Mouse (Mus musculus) megakaryocyte progenitor cell, adult 5-6 weeks (primary cell): ENCODE measurements around the gene Tceal6. TPM values are rescaled to one million over a fixed set of nuclear protein-coding genes. Genes with fewer than 3 reads are reported as not detected.
"Not testable (repeated sequence)": the region's sequence is repeated elsewhere in the genome, so short reads cannot be mapped to it uniquely, and the experiment has no call there.

Source experiments
- ATAC-seq: replicated peaks from 2 replicates; pipeline ENCODE4 v1.8.0; 2016; ENCODE audit warnings: mild to moderate bottlenecking, moderate TSS enrichment, inconsistent platforms; ENCODE audit not compliant: poor library complexity
- total RNA-seq, 2 experiments: library from RNA; stranded (forward) in 1 of 2; stranded (reverse) in 1 of 2; fragments of 157-497, 149-512 nt in 1 of 2; fragments of 200-1000 nt in 1 of 2; gene quantifications; 2 replicates each; pipeline versions ENCODE4 v1.2.3 to v1.2.4; 2015 to 2017

Gene Tceal6
- total RNA-seq (2015) (not detected in 2 replicates), total RNA-seq (2017) (not detected in 2 replicates)

DNA sequence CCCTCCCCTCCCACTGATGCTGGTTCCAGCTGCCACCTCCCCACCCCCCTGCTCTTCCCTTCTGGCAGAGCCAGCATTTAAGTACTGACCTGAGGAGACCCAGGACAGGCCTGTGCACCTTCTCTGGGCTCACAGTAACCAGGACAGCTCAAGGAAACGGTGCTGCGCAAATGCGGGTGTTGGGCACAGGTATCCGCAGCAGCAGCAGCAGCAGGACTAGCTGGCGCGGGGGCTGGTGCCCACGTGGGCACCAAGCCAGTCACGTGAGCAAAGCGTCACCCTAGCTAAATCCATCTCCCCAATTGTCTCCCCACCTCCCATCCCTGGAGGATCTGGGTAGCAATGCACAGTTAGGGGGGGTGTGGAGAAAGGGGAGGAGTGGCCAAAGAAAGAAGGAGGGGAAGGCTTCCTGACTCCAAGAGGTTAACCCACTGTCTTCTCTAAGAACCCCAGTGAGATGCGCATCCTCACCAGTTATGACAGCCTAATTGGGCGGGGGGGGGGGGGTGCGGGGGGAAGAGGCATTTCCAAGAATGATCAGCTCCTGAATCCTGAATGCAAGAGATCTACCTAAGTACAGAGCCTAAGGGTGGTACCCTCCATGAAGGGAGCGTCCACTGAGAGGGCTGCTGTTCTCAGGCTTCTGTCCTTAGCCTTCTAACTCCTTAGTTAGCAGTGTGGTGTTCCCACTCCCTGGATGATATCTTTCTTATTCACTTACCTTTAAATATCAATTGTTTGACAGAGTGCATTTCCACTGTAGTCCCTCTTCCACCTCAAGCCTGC, at the start of gene Tceal6:
Tceal6 (minus strand) TSS at position 252 of the 786 bp plus-strand sequence.
- no peak for ATAC-seq

DNA sequence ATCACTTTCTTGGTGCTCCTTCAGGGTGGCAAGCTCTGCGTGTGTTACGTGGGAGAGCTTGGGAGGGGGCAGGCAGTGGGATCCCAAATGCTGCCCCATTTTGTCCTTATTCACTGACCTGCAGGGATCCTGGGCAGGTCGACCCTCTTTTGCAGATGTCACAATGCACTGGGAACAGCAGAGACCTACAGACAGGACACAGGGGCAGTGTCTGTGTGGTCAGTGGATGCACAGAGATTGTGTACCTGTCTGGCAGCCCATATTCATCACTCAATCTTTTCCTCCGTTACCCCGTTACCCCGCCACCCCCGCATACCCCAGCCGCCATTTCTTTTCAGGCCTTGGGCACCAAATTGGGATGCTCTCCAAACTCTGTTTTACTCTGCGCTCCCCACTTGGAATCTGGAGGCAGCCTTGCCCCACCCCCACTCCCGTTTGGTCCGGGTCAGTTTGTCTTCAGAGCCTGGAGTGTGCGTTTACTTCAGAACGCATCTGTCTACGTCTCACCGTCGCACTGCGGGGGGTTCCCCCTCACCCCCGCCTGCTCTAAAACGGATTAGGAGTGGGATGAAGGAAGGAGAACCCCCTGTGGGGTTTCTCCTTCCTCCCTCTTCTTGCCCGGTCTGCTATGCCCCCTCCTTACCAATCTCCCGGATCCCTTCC, 583 bp downstream of the Tceal6 start:
- ATAC-seq, result not testable (repeated sequence)

GRCm38 (mm10) chrX:135189924-135190323, 20.6 kb downstream of the Tceal6 start:
- 0 out of 2 replicates have a peak, but pooled peaks have one; percentile 39 for ATAC-seq

- ATAC-seq, result peak; percentile 57; the same call in 1 of the 2 replicates
These were observed 21.8 kb downstream of the Tceal6 start for GRCm38 (mm10) chrX:135188661-135189060.

GRCm38 (mm10) chrX:135177532-135177931, 33.0 kb downstream of the Tceal6 start, which contains the start of gene Gm15023:
TSS of gene Gm15023 (minus strand) at chrX:135177632.
- ATAC-seq, result not testable (repeated sequence)

Other genes starting within 250 kb of the Tceal6 start
- 1.7 and 2.2 TPM in 2 replicates for gene Nxf2, start 245.9 kb downstream of the Tceal6 start, total RNA-seq (2015)
- 0.54 and 0.98 TPM in 2 replicates for gene Nxf2, start 245.9 kb downstream of the Tceal6 start, total RNA-seq (2017)
- 5.8 and 8.6 TPM in 2 replicates for gene Zmat1, start 201.5 kb downstream of the Tceal6 start, total RNA-seq (2015)
- 0.58 and 1.4 TPM in 2 replicates for gene Zmat1, start 201.5 kb downstream of the Tceal6 start, total RNA-seq (2017)
- gene Gm15023, start 33.1 kb downstream of the Tceal6 start, total RNA-seq (2015), result not detected in 2 replicates
- not detected in 2 replicates for gene Gm15023, start 33.1 kb downstream of the Tceal6 start, total RNA-seq (2017)
- gene Pramel3, start 91.6 kb upstream of the Tceal6 start, total RNA-seq (2015), result not detected in 2 replicates
- not detected in 2 replicates for gene Pramel3, start 91.6 kb upstream of the Tceal6 start, total RNA-seq (2017)
- 0.07 TPM in 1 of 2 replicates, not detected in the other for gene Gm5128, start 162.6 kb upstream of the Tceal6 start, total RNA-seq (2015)
- 0.33 TPM in 1 of 2 replicates, not detected in the other for gene Gm5128, start 162.6 kb upstream of the Tceal6 start, total RNA-seq (2017)
- not detected in 2 replicates for gene Gm7903, start 223.1 kb upstream of the Tceal6 start, total RNA-seq (2015)
- gene Gm7903, start 223.1 kb upstream of the Tceal6 start, total RNA-seq (2017), result 0.30 TPM in 1 of 2 replicates, not detected in the other